Mouse (Mus musculus): ENCODE measurements at regions not wholly inside any gene's neighbourhood (a gene's known extent, or its start where the extent isn't known, plus 50 kb on each side); places are given as distances from the start of the nearest gene placed in this dataset.

GRCm38 (mm10) chr5:64732356-64732755, 70.8 kb upstream of the Klf3 start:
- no peak for DNase-seq (ENCODE audit: low spot score in 2 of 2)

GRCm38 (mm10) chr5:64736985-64737384, 66.2 kb upstream of the Klf3 start:
- DNase-seq (ENCODE audit: low spot score in 2 of 2), result no peak

DNA sequence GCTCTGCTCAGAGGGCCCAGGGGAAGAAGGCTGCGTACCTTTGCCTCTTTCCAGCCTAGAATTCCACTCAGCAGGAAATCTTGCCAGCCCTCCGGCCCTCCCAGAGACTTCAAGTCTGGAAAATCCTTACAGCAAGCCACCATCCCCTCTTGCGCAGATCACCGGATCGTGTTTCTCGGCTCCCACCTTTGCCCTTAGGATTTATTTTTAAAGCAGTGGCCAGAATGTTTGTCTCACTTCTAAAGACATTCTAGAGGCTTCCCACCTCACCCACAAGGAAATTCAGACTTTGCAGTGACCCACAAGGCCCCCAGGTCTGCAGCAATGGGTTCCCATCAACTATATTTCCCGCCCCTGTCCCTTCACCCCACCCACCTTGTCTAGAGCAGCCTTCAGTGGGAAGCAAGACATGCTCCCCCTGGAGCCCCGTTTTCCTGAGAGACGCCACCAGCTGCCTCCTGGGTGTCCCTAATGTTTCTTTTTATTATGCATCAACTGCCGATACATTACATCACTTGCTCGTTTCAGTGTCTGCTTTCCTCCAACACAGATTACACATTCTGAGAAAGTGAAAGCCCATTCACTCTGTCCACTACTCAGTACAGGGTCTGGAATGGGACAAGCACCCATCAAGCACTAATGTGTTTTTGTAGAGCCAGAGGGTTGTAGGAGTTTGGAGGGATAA, 65.0 kb upstream of the Klf3 start:
- no peak for DNase-seq (ENCODE audit: low spot score in 2 of 2)

- no peak for DNase-seq (ENCODE audit: low spot score in 2 of 2)
Observed at GRCm38 (mm10) chr5:64738781-64739310, 64.3 kb upstream of the Klf3 start.

- DNase-seq (ENCODE audit: low spot score in 2 of 2), result no peak
Observed at GRCm38 (mm10) chr5:64739311-64740261, 63.6 kb upstream of the Klf3 start.

GRCm38 (mm10) chr5:64744041-64744440, 59.1 kb upstream of the Klf3 start:
- no peak for DNase-seq (ENCODE audit: low spot score in 2 of 2)

- DNase-seq (ENCODE audit: low spot score in 2 of 2), result no peak
Observed at GRCm38 (mm10) chr5:64744455-64744854, 58.7 kb upstream of the Klf3 start.

- no peak for DNase-seq (ENCODE audit: low spot score in 2 of 2)
Observed at GRCm38 (mm10) chr5:64747461-64747860, 55.7 kb upstream of the Klf3 start.

- no peak for DNase-seq (ENCODE audit: low spot score in 2 of 2)
Observed at GRCm38 (mm10) chr5:64749415-64750166, 53.6 kb upstream of the Klf3 start.

DNA sequence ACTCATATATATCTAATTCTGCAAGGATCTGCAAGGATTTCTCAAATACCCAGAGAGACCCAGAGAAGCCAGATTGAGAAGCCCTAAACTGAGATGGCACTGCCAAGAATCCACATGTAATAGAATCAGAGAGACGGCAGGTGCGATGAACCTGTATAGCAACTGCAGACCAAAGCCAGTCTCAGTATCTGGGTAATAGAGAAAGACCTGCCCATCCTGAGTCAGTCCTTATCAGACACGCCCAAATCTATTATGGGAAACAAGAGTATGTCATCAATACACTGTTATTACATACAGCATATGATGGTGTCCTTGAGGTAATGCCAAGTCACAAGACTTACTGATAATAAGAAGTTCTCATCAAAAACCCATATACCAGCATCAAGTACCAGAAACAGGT, 52.8 kb upstream of the Klf3 start:
- DNase-seq (ENCODE audit: low spot score in 2 of 2), result no peak

DNA sequence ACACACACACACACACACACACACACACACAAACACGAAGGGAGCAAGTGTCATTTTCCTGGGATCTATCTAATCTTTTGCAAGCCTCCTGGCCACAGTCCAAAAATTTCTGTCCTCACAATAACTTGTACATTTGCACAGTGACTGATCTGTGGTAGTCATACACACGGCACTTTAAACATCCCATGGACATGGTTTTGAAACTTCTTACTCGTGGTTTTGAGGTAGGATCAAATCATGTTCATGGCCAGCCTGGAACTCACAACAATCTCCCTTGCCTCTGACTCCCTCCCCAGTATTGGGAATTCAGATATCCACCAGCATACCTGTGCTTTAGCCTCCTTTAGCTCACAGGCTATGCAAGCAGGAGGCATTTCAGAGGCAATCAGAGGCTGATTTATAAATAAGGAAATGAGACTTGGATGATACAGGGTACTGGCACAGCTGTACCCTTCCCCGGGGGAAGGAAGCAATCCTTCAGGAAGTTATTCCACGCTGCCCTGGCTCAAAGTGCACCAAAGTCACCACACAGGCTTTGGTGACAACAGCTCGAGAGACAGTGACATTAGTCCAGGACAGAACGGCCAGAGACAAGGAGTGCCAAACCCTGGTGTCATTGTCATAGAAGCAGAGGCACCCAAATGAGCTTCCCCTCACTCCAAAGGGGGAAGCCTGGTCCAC, 52.1 kb upstream of the Klf3 start:
- DNase-seq (ENCODE audit: low spot score in 2 of 2), result no peak

DNA sequence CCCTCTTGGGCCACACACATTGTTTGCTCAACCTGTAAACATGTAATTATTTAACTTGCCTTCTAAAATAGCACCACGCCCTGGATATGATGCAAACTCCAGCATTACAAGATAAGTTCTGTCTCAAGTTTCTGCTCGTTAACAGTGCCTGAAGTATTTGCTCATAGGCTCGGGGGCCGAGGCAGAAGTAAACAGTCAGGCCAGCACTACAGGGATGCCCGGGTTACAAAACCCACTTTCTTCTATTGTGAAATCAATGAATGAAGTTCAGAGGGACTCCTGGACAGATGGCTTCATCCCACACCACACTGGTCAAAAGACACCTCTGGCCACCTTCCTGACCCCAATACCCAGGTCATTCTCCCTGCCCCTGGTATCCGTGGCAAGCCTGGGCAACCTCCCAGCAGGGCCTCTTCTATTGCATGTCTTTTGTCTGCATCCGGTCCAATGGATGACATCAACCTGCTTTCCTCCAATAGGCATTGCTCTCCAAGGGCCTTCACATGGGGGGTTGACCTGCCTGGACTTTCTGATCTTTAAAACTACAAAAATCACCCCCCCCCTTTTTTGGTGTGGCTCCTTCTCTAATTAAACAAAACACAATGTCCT, 49.9 kb upstream of the Klf3 start:
- no peak for DNase-seq (ENCODE audit: low spot score in 2 of 2)

Small RNAs in the stretch of these regions (microRNA-seq; reads per million reads assigned to microRNA genes)
- gene Gm25306, result 0 to 0.25 reads per million in 2 experiments
